Mouse (Mus musculus) bone marrow, adult 2 months (tissue): ENCODE measurements at regions not wholly inside any gene's neighbourhood (a gene's known extent, or its start where the extent isn't known, plus 50 kb on each side); places are given as distances from the start of the nearest gene placed in this dataset.

Experiments used
- H3K27ac ChIP-seq: fragments of 200-500 bp; 2 replicates; pipeline ENCODE4 v1.5.1; 2012; ENCODE audit warnings: low read depth, mild to moderate bottlenecking, control low read depth, inconsistent platforms, low read length; ENCODE audit not compliant: control insufficient read depth, poor library complexity, insufficient read depth
- H3K4me1 ChIP-seq: fragments of 200-500 bp; 2 replicates; pipeline ENCODE4 v1.6.1; 2011; ENCODE audit warnings: low read length; ENCODE audit not compliant: control insufficient read depth, insufficient read depth
- H3K4me3 ChIP-seq: fragments of 200-500 bp; replicated peaks from 2 replicates; pipeline ENCODE3; 2011; ENCODE audit warnings: mild to moderate bottlenecking, low read depth, low read length, control low read depth; ENCODE audit not compliant: control insufficient read depth
- CTCF ChIP-seq: fragments of 200-500 bp; IDR thresholded peaks from 2 replicates; pipeline ENCODE4 v1.5.1; 2011; ENCODE audit warnings: low read length, control low read depth; ENCODE audit not compliant: control insufficient read depth, insufficient read depth
- POLR2A ChIP-seq: fragments of 200-500 bp; IDR thresholded peaks from 2 replicates; pipeline ENCODE4 v1.6.1; 2011; ENCODE audit warnings: low read depth, mild to moderate bottlenecking, control low read depth, low read length, borderline replicate concordance; ENCODE audit not compliant: control insufficient read depth
- WGBS: fragments of 180-500 bp; shearing (Covaris S2); methylation state at CpG from one replicate; pipeline ENCODE4 v1.1.7; 2018; 5-methylcytosine and 5-hydroxymethylcytosine counted together

GRCm38 (mm10) chr10:111843301-111843700, 129.2 kb upstream of the Krr1 start:
- Histone ChIP-seq H3K4me3 (no peak overlapping the region), H3K27ac (no peak overlapping the region), H3K4me1 (no peaks in the 10 kb centered on the region)
- no peak for TF ChIP-seq POLR2A
- no peak for TF ChIP-seq CTCF
- WGBS: 42% methylated on average over 9 of the region's 9 CpGs

DNA sequence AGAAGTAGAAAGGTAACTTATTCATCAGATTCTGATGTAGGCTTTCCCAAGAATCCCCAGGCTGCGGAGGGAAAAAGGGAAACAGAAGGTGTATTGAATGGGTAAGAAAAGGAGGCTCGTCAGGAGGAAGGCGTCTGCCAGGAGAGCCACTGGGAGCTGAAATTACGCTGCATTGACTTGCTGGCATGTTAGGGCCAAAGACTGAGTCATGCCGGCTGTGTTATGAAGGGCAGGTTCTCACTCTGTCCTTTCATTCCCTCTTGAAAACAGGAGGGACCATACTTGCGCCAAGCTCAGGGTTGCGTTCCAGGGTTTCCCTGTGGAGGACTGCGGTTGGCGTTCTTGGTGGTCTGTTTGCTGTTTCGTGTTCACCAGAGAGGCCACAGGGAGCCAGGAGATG, 128.3 kb upstream of the Krr1 start:
- H3K27ac ChIP-seq: no peak overlapping the region
- TF ChIP-seq POLR2A (no peak), CTCF (no peak)
- H3K4me1 ChIP-seq: no peaks in the 10 kb centered on the region
- 91% methylated on average over 10 of the region's 10 CpGs for WGBS
- H3K4me3 ChIP-seq: no peak overlapping the region

DNA sequence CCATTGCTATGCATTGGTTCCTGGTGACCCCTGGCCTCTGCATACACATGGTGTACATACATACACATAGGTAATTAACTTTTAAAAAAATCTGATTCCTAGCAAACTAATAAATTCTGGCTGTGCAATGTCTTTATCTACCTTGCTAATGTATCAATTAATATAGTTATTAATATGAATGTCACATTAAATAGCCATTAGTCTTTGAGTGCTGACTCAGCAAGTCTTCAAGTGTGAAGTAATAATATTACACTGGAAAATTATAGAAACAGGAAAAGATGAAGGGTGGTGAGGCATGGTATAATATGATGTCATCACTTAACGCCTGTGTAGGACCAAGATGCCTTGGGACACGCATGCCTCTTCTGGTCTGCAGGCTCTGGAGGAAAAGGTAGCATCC, 126.5 kb upstream of the Krr1 start:
- WGBS: 76% methylated on average over 2 of the region's 2 CpGs
- Histone ChIP-seq H3K4me3 (no peak overlapping the region), H3K27ac (no peak overlapping the region), H3K4me1 (no peaks in the 10 kb centered on the region)
- TF ChIP-seq CTCF (no peak), POLR2A (no peak)

DNA sequence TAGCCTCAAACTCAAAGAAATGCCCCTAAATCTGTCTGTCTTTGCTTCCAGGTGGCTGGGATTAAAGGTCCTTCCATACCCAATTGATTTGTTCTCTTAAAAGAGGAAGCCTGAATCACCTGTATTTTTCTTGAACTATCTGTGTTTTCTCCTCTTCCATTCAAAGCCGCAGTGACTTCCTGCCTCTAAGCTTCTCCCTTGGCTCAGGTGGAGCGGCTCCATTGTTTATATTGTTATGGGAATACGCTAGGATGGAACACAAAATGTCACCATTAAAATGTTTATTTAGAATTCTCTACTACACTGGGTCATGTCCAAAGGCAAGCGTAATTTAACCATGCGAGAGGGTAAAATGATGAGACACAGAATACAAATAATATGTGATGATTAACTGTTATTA, 118.2 kb upstream of the Krr1 start:
- H3K4me1 ChIP-seq: no peaks in the 10 kb centered on the region
- WGBS: 86% methylated on average over 5 of the region's 5 CpGs
- TF ChIP-seq CTCF: no peak
- TF ChIP-seq POLR2A: no peak

DNA sequence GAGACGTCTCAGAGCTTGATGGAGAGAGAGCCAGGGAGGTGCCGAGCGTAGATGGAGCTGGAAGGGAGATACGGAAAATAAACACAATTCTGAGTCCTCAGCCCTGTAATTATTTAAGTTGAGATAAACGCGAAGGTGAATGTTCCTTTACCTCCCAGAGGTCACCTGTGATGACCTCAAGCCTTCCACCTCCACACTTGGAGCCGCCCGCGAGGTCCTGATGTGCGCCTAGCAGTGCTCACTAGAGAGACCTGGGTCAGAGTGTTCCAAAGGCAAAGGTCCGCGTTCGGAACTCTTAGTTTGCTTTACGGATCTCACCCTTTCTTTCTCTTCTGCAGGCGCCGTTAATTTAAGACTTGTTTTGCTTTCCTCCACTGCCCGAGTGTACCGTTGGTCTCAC, 117.0 kb upstream of the Krr1 start:
- H3K4me3 ChIP-seq: no peak overlapping the region
- H3K4me1 ChIP-seq: no peaks in the 10 kb centered on the region
- 89% methylated on average over 18 of the region's 18 CpGs for WGBS
- TF ChIP-seq CTCF (no peak), POLR2A (no peak)
- H3K27ac ChIP-seq: no peak overlapping the region

More for the DNA sequence above, 118.2 kb upstream of the Krr1 start:
- no peak overlapping the region for H3K4me3 ChIP-seq
- H3K27ac ChIP-seq: no peak overlapping the region

DNA sequence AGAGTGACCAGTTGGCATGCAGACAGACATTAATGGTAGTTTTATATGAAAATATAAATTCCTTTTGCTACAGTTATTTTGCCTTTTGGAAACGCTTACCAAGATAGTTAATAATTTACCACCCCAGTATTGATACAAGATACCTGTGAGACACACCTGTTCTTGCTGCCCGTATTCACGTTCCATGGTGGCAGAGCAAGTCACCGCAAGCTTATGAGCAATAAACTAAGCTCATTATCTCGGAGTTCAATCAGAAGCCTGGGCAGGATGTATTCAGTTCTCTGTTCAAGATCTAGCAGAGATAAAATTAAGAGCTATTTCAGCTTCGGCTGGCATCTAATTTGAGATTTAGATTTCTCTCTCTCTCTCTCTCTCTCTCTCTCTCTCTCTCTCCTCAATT, 114.1 kb upstream of the Krr1 start:
- Histone ChIP-seq H3K4me3 (no peak overlapping the region), H3K4me1 (no peaks in the 10 kb centered on the region), H3K27ac (no peak overlapping the region)
- 76% methylated on average over 6 of the region's 6 CpGs for WGBS
- TF ChIP-seq CTCF (no peak), POLR2A (no peak)

DNA sequence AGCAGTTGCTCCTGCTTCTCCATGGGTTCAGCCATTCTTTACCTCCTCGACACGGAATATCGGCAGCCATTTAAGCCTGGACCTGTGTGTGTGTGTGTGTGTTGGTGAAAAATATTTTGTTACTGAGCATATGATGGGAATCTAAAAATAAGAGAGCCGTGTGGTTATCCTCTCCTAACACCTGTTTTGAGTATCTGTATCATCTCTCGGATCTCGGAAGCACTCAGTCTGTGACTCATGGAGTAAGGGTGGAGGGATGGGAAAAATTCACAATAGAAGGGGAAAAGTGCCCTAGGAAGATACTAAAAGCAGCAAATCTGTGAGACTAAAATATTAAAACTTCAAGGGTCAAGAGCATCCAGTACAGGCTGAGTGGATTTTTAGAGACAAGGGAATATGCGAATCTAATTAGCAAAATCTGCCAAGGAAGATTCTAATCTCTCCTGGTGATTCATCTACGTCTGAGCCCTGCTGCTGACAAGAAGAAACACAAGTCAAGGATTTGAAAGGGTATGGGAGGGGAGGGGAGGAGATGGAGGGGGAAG, 107.1 kb upstream of the Krr1 start:
- TF ChIP-seq POLR2A (no peak), CTCF (no peak)
- Histone ChIP-seq H3K4me3 (no peak overlapping the region), H3K27ac (no peak overlapping the region), H3K4me1 (no peaks in the 10 kb centered on the region)
- 80% methylated on average over 8 of the region's 8 CpGs for WGBS

DNA sequence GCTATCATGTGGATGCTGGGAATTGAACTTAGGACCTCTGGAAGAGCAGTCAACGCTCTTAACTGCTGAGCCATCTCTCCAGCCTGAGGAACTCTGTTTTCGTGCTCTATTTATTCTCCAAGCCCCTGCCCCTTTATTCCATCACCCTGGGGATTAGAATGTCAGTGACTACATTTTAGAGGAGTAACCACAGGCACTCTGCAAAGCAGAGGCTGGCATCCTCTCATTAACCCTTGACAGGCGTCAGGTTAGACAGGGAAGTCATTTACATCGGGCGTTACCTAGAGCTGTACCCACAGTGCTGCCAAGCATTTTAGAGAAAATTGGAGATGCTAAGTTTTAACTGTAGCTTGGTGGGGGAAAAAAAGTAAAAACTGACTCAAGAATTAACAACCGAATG, 105.4 kb upstream of the Krr1 start:
- Histone ChIP-seq H3K4me1 (no peaks in the 10 kb centered on the region), H3K27ac (no peak overlapping the region), H3K4me3 (no peak overlapping the region)
- no peak for TF ChIP-seq CTCF
- no peak for TF ChIP-seq POLR2A
- 61% methylated on average over 6 of the region's 6 CpGs for WGBS

DNA sequence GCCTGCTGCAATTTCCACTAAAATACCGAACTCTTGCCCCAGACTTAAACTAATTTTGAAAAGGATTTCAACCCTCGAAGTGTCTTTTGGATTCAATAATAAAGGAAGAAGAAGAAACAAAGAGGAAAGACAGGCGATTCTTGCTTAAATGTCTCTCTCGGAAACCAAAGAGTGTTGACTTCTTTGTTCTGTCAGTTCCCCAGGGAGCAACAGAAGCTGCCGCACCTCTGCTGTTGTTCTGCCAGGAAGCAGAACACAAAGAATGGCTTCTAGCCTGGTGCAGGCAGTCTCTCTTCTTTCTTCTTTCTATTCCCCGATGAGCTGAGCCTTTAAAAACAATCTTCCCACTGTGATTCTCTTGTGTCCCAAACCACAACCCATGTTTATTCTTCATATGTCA, 104.9 kb upstream of the Krr1 start:
- TF ChIP-seq POLR2A (no peak), CTCF (no peak)
- WGBS: 34% methylated on average over 6 of the region's 6 CpGs
- H3K27ac ChIP-seq: no peak overlapping the region

More for the DNA sequence above, 104.9 kb upstream of the Krr1 start:
- no peaks in the 10 kb centered on the region for H3K4me1 ChIP-seq
- H3K4me3 ChIP-seq: no peak overlapping the region
